Mouse (Mus musculus) heart, postnatal 0 days (tissue): Measurements from ENCODE around the gene Tbc1d13.

Source experiments
- CTCF ChIP-seq: IDR thresholded peaks from 2 replicates; pipeline ENCODE4 v1.5.1; 2016; ENCODE audit warnings: antibody characterized with exemption, control low read depth, low read depth
- EP300 ChIP-seq: IDR thresholded peaks from 2 replicates; pipeline ENCODE4 v1.6.1; 2016; ENCODE audit warnings: antibody characterized with exemption, low read depth

- TF ChIP-seq CTCF (no peak), EP300 (no peak)
Observed at GRCm38 (mm10) chr2:30199984-30200383, 66.4 kb downstream of the Tbc1d13 start.
